Mouse (Mus musculus) bone marrow, adult 2 months (tissue): ENCODE measurements around the gene Btbd10.

ENCODE experiments used
- CTCF ChIP-seq: fragments of 200-500 bp; IDR thresholded peaks from 2 replicates; pipeline ENCODE4 v1.5.1; 2011; ENCODE audit warnings: low read length, control low read depth; ENCODE audit not compliant: control insufficient read depth, insufficient read depth
- POLR2A ChIP-seq: fragments of 200-500 bp; IDR thresholded peaks from 2 replicates; pipeline ENCODE4 v1.6.1; 2011; ENCODE audit warnings: low read depth, mild to moderate bottlenecking, control low read depth, low read length, borderline replicate concordance; ENCODE audit not compliant: control insufficient read depth

GRCm38 (mm10) chr7:113334036-113334435 is 35.2 kb downstream of the Btbd10 start:
- TF ChIP-seq POLR2A, result no peak
- TF ChIP-seq CTCF, result no peak
